Mouse (Mus musculus) intestine, postnatal 0 days (tissue): ENCODE data around the gene Ankrd37. TPM values are rescaled to one million over a fixed set of nuclear protein-coding genes. Genes with fewer than 3 reads are reported as not detected.

Experiments used
- ATAC-seq: fragments of 200-750 bp; cut with Nextera tagmentation; 2 replicates; pipeline ENCODE4 v1.8.0; 2017; ENCODE audit warnings: mild to moderate bottlenecking, moderate TSS enrichment, moderate library complexity
- H3K27ac ChIP-seq: fragments of 300-500 bp; sonication (generic); 2 replicates; pipeline ENCODE4 v1.5.1; 2014; ENCODE audit warnings: mild to moderate bottlenecking, low read depth, low read length, moderate library complexity
- H3K27me3 ChIP-seq: fragments of 300-500 bp; sonication (generic); replicated peaks from 2 replicates; pipeline ENCODE4 v1.6.1; 2014; ENCODE audit warnings: low read length, mixed read lengths; ENCODE audit not compliant: control insufficient read depth, insufficient read depth
- H3K36me3 ChIP-seq: fragments of 300-500 bp; sonication (generic); 2 replicates; pipeline ENCODE4 v1.6.1; 2014; ENCODE audit warnings: mild to moderate bottlenecking, moderate library complexity; ENCODE audit not compliant: control insufficient read depth, insufficient read depth
- H3K4me1 ChIP-seq: fragments of 300-500 bp; sonication (generic); replicated peaks from 2 replicates; pipeline ENCODE4 v1.6.1; 2014; ENCODE audit warnings: antibody characterized with exemption, low read length, mixed read lengths; ENCODE audit not compliant: control insufficient read depth, insufficient read depth
- H3K4me2 ChIP-seq: fragments of 300-500 bp; sonication (generic); replicated peaks from 2 replicates; pipeline ENCODE4 v1.6.1; 2014; ENCODE audit warnings: low read depth, mild to moderate bottlenecking, moderate library complexity
- H3K4me3 ChIP-seq: fragments of 300-500 bp; sonication (generic); 2 replicates; pipeline ENCODE4 v1.5.1; 2014; ENCODE audit warnings: low read depth, low read length
- H3K9ac ChIP-seq: fragments of 300-500 bp; sonication (generic); 2 replicates; pipeline ENCODE4 v1.6.1; 2014; ENCODE audit warnings: mild to moderate bottlenecking, low read depth, low read length
- H3K9me3 ChIP-seq: fragments of 300-500 bp; sonication (generic); 2 replicates; pipeline ENCODE4 v1.6.1; 2016; ENCODE audit warnings: mixed run types; ENCODE audit not compliant: control insufficient read depth
- CTCF ChIP-seq: sonication (generic); IDR thresholded peaks from 2 replicates; pipeline ENCODE4 v1.5.1; 2016; ENCODE audit warnings: low read depth, mild to moderate bottlenecking, control low read depth, antibody characterized with exemption, moderate library complexity
- WGBS: fragments of 180-500 bp; shearing (Covaris S2); extraction: QIAGEN DNeasy Blood & Tissue Kit; methylation state at CpG from one replicate; pipeline ENCODE4 v1.1.7; 2014; 5-methylcytosine and 5-hydroxymethylcytosine counted together
- polyA plus RNA-seq: library from polyadenylated mRNA; unstranded; fragments of >200 nt; fragmentation: Nextera tagmentation; extraction: Ambion mirVana; gene quantifications from 2 replicates; pipeline ENCODE4 v1.2.1, GENCODE M21; 2015

The Ankrd37 gene
- 18.0 and 32.7 TPM in 2 replicates for polyA plus RNA-seq

- Histone ChIP-seq H3K27ac (peak within 1 kb of the TSS; percentile 92), H3K36me3 (no peaks in the 10 kb centered on the region), H3K4me3 (no peak within 1 kb of the TSS), H3K4me1 (peaks cover 13% of the 10 kb centered on the region), H3K9ac (peak within 1 kb of the TSS; percentile 19; the same call in 1 of the 2 replicates), H3K9me3 (no peaks in the 10 kb centered on the region), H3K27me3 (no peaks in the 10 kb centered on the region), H3K4me2 (peak within 1 kb of the TSS; percentile 40; the same call in 1 of the 2 replicates)
- ATAC-seq = 0 out of 2 replicates have a peak, but pooled peaks have one; percentile 3
- TF ChIP-seq CTCF = no peak
- WGBS = 37% methylated on average over 4 of the region's 4 CpGs
Measured at GRCm38 (mm10) chr8:46005596-46005995, at the start of gene Ankrd37. Gene Ankrd37 (minus strand): TSS chr8:46005707.

- 80% methylated on average over 13 of the region's 13 CpGs for WGBS
- TF ChIP-seq CTCF = no peak
- ATAC-seq = no peak
- Histone ChIP-seq H3K27ac (no peak overlapping the region), H3K4me3 (no peak overlapping the region), H3K9ac (no peak overlapping the region), H3K27me3 (no peaks in the 10 kb centered on the region), H3K4me2 (no peak overlapping the region), H3K36me3 (peaks cover 53% of the 10 kb centered on the region), H3K4me1 (no peaks in the 10 kb centered on the region), H3K9me3 (no peaks in the 10 kb centered on the region)
Measured at GRCm38 (mm10) chr8:46040260-46040659, 34.8 kb upstream of the Ankrd37 start.

GRCm38 (mm10) chr8:46039666-46040065 is 34.2 kb upstream of the Ankrd37 start:
- 64% methylated on average over 1 of the region's 1 CpGs for WGBS
- H3K9me3 ChIP-seq = no peaks in the 10 kb centered on the region
- no peak overlapping the region for H3K9ac ChIP-seq
- H3K4me1 ChIP-seq = no peaks in the 10 kb centered on the region
- H3K27me3 ChIP-seq = no peaks in the 10 kb centered on the region
- no peak overlapping the region for H3K4me3 ChIP-seq
- no peak overlapping the region for H3K4me2 ChIP-seq
- ATAC-seq = no peak
- no peak for TF ChIP-seq CTCF
- peaks cover 53% of the 10 kb centered on the region for H3K36me3 ChIP-seq
- H3K27ac ChIP-seq = no peak overlapping the region

- no peaks in the 10 kb centered on the region for H3K27me3 ChIP-seq
- no peak overlapping the region for H3K4me3 ChIP-seq
- WGBS = 48% methylated on average over 11 of the region's 11 CpGs
- H3K4me2 ChIP-seq = no peak overlapping the region
- ATAC-seq = peak; percentile 19; the same call in 1 of the 2 replicates
- TF ChIP-seq CTCF = no peak
- 0 out of 2 replicates have a peak overlapping the region, but pooled peaks have one; percentile 22 for H3K27ac ChIP-seq
- H3K9ac ChIP-seq = no peak overlapping the region
- H3K9me3 ChIP-seq = no peaks in the 10 kb centered on the region
- H3K36me3 ChIP-seq = peaks cover 33% of the 10 kb centered on the region
- H3K4me1 ChIP-seq = no peaks in the 10 kb centered on the region
Measured at GRCm38 (mm10) chr8:46036217-46036616, 30.7 kb upstream of the Ankrd37 start.

- 0 out of 2 replicates have a peak, but pooled peaks cover under 1% of the 10 kb centered on the region for H3K36me3 ChIP-seq
- no peaks in the 10 kb centered on the region for H3K4me1 ChIP-seq
- no peak for ATAC-seq
- 66% methylated on average over 4 of the region's 4 CpGs for WGBS
- no peak overlapping the region for H3K4me3 ChIP-seq
- H3K9ac ChIP-seq = no peak overlapping the region
- no peaks in the 10 kb centered on the region for H3K9me3 ChIP-seq
- H3K27ac ChIP-seq = no peak overlapping the region
- no peaks in the 10 kb centered on the region for H3K27me3 ChIP-seq
- no peak for TF ChIP-seq CTCF
- H3K4me2 ChIP-seq = no peak overlapping the region
Measured at GRCm38 (mm10) chr8:46024392-46024791, 18.9 kb upstream of the Ankrd37 start.

GRCm38 (mm10) chr8:46022758-46023157 is 17.3 kb upstream of the Ankrd37 start:
- no peak for ATAC-seq
- Histone ChIP-seq H3K36me3 (no peaks in the 10 kb centered on the region), H3K4me3 (no peak overlapping the region), H3K27me3 (no peaks in the 10 kb centered on the region), H3K27ac (no peak overlapping the region), H3K9me3 (no peaks in the 10 kb centered on the region), H3K9ac (no peak overlapping the region), H3K4me2 (no peak overlapping the region), H3K4me1 (no peaks in the 10 kb centered on the region)
- 96% methylated on average over 9 of the region's 9 CpGs for whole genome bisulfite sequencing
- no peak for TF ChIP-seq CTCF

GRCm38 (mm10) chr8:46022203-46022602 is 16.7 kb upstream of the Ankrd37 start:
- H3K27me3 ChIP-seq = no peaks in the 10 kb centered on the region
- no peaks in the 10 kb centered on the region for H3K4me1 ChIP-seq
- no peak overlapping the region for H3K27ac ChIP-seq
- TF ChIP-seq CTCF = no peak
- no peak overlapping the region for H3K4me2 ChIP-seq
- H3K36me3 ChIP-seq = no peaks in the 10 kb centered on the region
- ATAC-seq = no peak
- no peak overlapping the region for H3K9ac ChIP-seq
- no peaks in the 10 kb centered on the region for H3K9me3 ChIP-seq
- H3K4me3 ChIP-seq = no peak overlapping the region
- WGBS = 81% methylated on average over 9 of the region's 9 CpGs
